19 mouse cellular contexts compared by ENCODE assay signal in genomic region chrX:99335886-99336589, GRCm38 (mm10).
DNase-seq lines count a peak whose midpoint lies in the region; ATAC-seq and TF ChIP-seq lines count a peak whose summit lies in the region.
"Had no signal": no experiment of that assay in that cellular context is flagged by ENCODE, and none has a peak within 500 bp of the region (broad histone marks: within the 10 kb centered on the region; RNA-seq: fewer than 3 reads in every experiment).

No protein-coding gene starts in this region.

- WGBS in intestine, embryonic 15.5 days = 42% methylated on average over 8 of the region's 8 CpGs

- H3K36me3 ChIP-seq in ES-Bruce4 (ENCODE audit: control insufficient read depth, insufficient read depth, low read length, poor library complexity, severe bottlenecking) = no peaks in the 10 kb centered on the region
- no peaks in the 10 kb centered on the region for H3K36me3 ChIP-seq in intestine, embryonic 15.5 days
- H3K36me3 ChIP-seq: G1E; hindbrain, embryonic 12.5 days; limb, embryonic 13.5 days; midbrain, embryonic 12.5 days had no signal

- H3K4me3 ChIP-seq in ES-Bruce4 (ENCODE audit: low read depth, low read length) = no peak overlapping the region
- no peak overlapping the region for H3K4me3 ChIP-seq in intestine, embryonic 15.5 days (replicated peaks)
- H3K4me3 ChIP-seq: gastrocnemius, adult 2 months; heart, adult 2 months; hindbrain, embryonic 12.5 days; limb, embryonic 13.5 days; midbrain, embryonic 12.5 days had no signal

- H3K9me3 ChIP-seq in ES-Bruce4 (replicated peaks; ENCODE audit: control insufficient read depth, insufficient read depth, low read length, poor library complexity, severe bottlenecking) = no peaks in the 10 kb centered on the region
- no peaks in the 10 kb centered on the region for H3K9me3 ChIP-seq in intestine, embryonic 15.5 days
- H3K9me3 ChIP-seq: G1E; hindbrain, embryonic 12.5 days; limb, embryonic 13.5 days; midbrain, embryonic 12.5 days had no signal

- H3K4me1 ChIP-seq in ES-Bruce4 (ENCODE audit: control insufficient read depth, insufficient read depth, low read length) = peaks cover 10% of the 10 kb centered on the region
- H3K4me1 ChIP-seq in intestine, embryonic 15.5 days (replicated peaks) = peaks cover 10% of the 10 kb centered on the region

- TF ChIP-seq POLR2A in ES-Bruce4 (IDR thresholded peaks at IDR 0.05; ENCODE audit: insufficient read depth, low read length) = no peak

- TF ChIP-seq CTCF in ES-Bruce4 (IDR thresholded peaks at IDR 0.05; ENCODE audit: low read depth, low read length) = no peak

- peak; percentile 38 for DNase-seq in kidney, adult 9 months
- DNase-seq in kidney, adult 8-10 months = no peak
- DNase-seq in R1 (ENCODE audit: low read depth, low spot score) = peak; percentile 35
- no peak for DNase-seq in cerebellum, adult 9-11 months
- no peak for DNase-seq in urinary bladder, postnatal 36 days (ENCODE audit: low spot score in 2 of 2)
- no peak for DNase-seq in embryo, embryonic 11 days
- DNase-seq: cerebellum, postnatal 14 days; gastrocnemius, adult 2 months; layer of hippocampus, adult 9-11 months; lung, adult 2 months; lung, postnatal 4 days; thymus, adult 18-20 months had no signal

- peak overlapping the region; percentile 37; the same call in 1 of the 2 replicates for H3K27ac ChIP-seq in ES-Bruce4 (ENCODE audit: insufficient read depth, low read length)
- H3K27ac ChIP-seq in intestine, embryonic 15.5 days = no peak overlapping the region
- H3K27ac ChIP-seq: gastrocnemius, adult 2 months; heart, adult 2 months; hindbrain, embryonic 12.5 days; limb, embryonic 13.5 days; midbrain, embryonic 12.5 days had no signal

- peak; percentile 38; the same call in 1 of the 2 replicates for TF ChIP-seq EP300 in ES-Bruce4 (IDR thresholded peaks at IDR 0.05; ENCODE audit: insufficient read depth, low read depth, low read length)

- H3K27me3 ChIP-seq in ES-Bruce4 (ENCODE audit: control insufficient read depth, insufficient read depth, low read length, poor library complexity, severe bottlenecking) = no peaks in the 10 kb centered on the region
- no peaks in the 10 kb centered on the region for H3K27me3 ChIP-seq in intestine, embryonic 15.5 days (replicated peaks)

- no peak overlapping the region for H3K9ac ChIP-seq in ES-Bruce4 (ENCODE audit: low read depth, poor library complexity, severe bottlenecking)
- no peak overlapping the region for H3K9ac ChIP-seq in intestine, embryonic 15.5 days
- H3K9ac ChIP-seq: hindbrain, embryonic 12.5 days; limb, embryonic 13.5 days; midbrain, embryonic 12.5 days had no signal

- ATAC-seq in intestine, embryonic 15.5 days = peak; percentile 61; the same call in 1 of the 2 replicates

- H3K4me2 ChIP-seq in intestine, embryonic 15.5 days (replicated peaks) = no peak overlapping the region
- H3K4me2 ChIP-seq: hindbrain, embryonic 12.5 days; limb, embryonic 13.5 days; midbrain, embryonic 12.5 days had no signal

Comparison
In these comparisons a context has a peak if more than half of its experiments do, and no peak if none do; other contexts are left out.
1. DNase-seq: peak in kidney, adult 9 months (single experiment) and R1 (single experiment); none in kidney, adult 8-10 months (0 of 2), cerebellum, adult 9-11 months (single experiment), urinary bladder, postnatal 36 days (0 of 2) and embryo, embryonic 11 days (single experiment).